Mouse (Mus musculus): ENCODE data around the gene Aknad1.

DNA sequence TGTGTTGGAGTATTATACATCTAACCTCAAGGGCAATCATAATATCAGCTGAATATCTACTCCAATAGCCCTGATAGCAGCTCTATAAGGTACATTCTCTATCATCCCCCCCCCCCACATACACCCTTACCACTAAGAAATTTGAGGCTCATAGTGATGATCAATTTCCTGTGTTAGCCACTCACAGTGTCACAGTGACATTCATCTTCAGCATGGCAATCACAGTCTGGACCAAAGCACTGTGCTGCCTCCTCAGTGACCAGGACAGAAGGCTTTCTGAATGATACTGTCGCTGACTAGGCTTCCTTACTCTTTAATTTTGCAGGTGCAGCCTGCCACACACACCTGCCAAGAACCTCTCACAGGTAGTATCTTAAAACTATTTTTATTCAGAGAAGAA is 16.7 kb downstream of the Aknad1 start:
- TF ChIP-seq CTCF (IDR thresholded peaks at IDR 0.05; ENCODE audit: control insufficient read depth, insufficient read depth, low read length) (no peak), POLR2A (IDR thresholded peaks at IDR 0.05; ENCODE audit: borderline replicate concordance, control insufficient read depth, low read depth, low read length) (no peak)
